Mouse (Mus musculus): ENCODE measurements at regions not wholly inside any gene's neighbourhood (a gene's known extent, or its start where the extent isn't known, plus 50 kb on each side); places are given as distances from the start of the nearest gene placed in this dataset.

DNA sequence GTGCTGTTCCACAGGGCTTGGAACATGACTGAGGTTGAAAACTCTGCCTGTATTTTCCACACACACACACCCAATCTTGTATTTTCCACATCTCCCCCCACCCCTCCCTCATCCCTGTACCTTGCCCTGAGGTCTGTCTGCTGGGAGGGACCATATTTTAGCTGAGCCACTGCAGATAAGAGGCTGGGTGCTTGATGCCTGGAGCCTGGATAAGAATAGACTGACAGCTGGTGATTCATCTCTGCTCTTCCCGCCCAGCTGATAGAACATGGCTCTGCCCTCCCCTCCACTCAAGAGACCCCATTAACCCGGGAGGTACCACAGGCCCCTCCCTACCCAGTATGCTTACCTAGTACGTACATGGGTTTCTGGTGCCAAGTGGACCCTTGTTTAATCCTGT is 132.3 kb downstream of the Tbx5 start:
- Histone ChIP-seq H3K27me3 (ENCODE audit: control insufficient read depth, insufficient read depth, low read length) (no peaks in the 10 kb centered on the region), H3K27ac (ENCODE audit: control insufficient read depth, insufficient read depth, low read length) (no peak overlapping the region), H3K36me3 (ENCODE audit: control insufficient read depth, insufficient read depth, low read length) (no peaks in the 10 kb centered on the region), H3K4me1 (replicated peaks; ENCODE audit: control insufficient read depth, insufficient read depth, low read length) (no peaks in the 10 kb centered on the region), H3K4me3 (ENCODE audit: control insufficient read depth, insufficient read depth, low read length) (no peak overlapping the region)
- TF ChIP-seq CTCF (IDR thresholded peaks at IDR 0.05; ENCODE audit: borderline replicate concordance, control insufficient read depth, extremely low read depth, insufficient read depth, low read length, poor library complexity), result no peak
- TF ChIP-seq POLR2A (IDR thresholded peaks at IDR 0.05; ENCODE audit: control insufficient read depth, extremely low read depth, insufficient read depth, low read length, poor library complexity), result no peak
- no peak for DNase-seq
- 67% methylated on average over 3 of the region's 3 CpGs for WGBS

GRCm38 (mm10) chr5:119971286-119971685 is 138.8 kb downstream of the Tbx5 start:
- no peaks in the 10 kb centered on the region for H3K36me3 ChIP-seq (ENCODE audit: control insufficient read depth, insufficient read depth, low read length)
- WGBS, result 94% methylated on average over 16 of the region's 16 CpGs
- H3K27me3 ChIP-seq (ENCODE audit: control insufficient read depth, insufficient read depth, low read length), result no peaks in the 10 kb centered on the region
- no peaks in the 10 kb centered on the region for H3K4me1 ChIP-seq (replicated peaks; ENCODE audit: control insufficient read depth, insufficient read depth, low read length)
- DNase-seq, result no peak
- no peak overlapping the region for H3K4me3 ChIP-seq (ENCODE audit: control insufficient read depth, insufficient read depth, low read length)
- TF ChIP-seq POLR2A (IDR thresholded peaks at IDR 0.05; ENCODE audit: control insufficient read depth, extremely low read depth, insufficient read depth, low read length, poor library complexity) (no peak), CTCF (IDR thresholded peaks at IDR 0.05; ENCODE audit: borderline replicate concordance, control insufficient read depth, extremely low read depth, insufficient read depth, low read length, poor library complexity) (no peak)
- H3K27ac ChIP-seq (ENCODE audit: control insufficient read depth, insufficient read depth, low read length), result no peak overlapping the region

- WGBS, result 63% methylated on average over 24 of the region's 24 CpGs
- DNase-seq, result no peak
- Histone ChIP-seq H3K27me3 (ENCODE audit: control insufficient read depth, insufficient read depth, low read length) (no peaks in the 10 kb centered on the region), H3K36me3 (ENCODE audit: control insufficient read depth, insufficient read depth, low read length) (no peaks in the 10 kb centered on the region), H3K4me3 (ENCODE audit: control insufficient read depth, insufficient read depth, low read length) (no peak overlapping the region), H3K27ac (ENCODE audit: control insufficient read depth, insufficient read depth, low read length) (no peak overlapping the region), H3K4me1 (replicated peaks; ENCODE audit: control insufficient read depth, insufficient read depth, low read length) (no peaks in the 10 kb centered on the region)
- TF ChIP-seq POLR2A (IDR thresholded peaks at IDR 0.05; ENCODE audit: control insufficient read depth, extremely low read depth, insufficient read depth, low read length, poor library complexity) (no peak), CTCF (IDR thresholded peaks at IDR 0.05; ENCODE audit: borderline replicate concordance, control insufficient read depth, extremely low read depth, insufficient read depth, low read length, poor library complexity) (no peak)
These were observed 140.5 kb downstream of the Tbx5 start for GRCm38 (mm10) chr5:119972802-119973437.

DNA sequence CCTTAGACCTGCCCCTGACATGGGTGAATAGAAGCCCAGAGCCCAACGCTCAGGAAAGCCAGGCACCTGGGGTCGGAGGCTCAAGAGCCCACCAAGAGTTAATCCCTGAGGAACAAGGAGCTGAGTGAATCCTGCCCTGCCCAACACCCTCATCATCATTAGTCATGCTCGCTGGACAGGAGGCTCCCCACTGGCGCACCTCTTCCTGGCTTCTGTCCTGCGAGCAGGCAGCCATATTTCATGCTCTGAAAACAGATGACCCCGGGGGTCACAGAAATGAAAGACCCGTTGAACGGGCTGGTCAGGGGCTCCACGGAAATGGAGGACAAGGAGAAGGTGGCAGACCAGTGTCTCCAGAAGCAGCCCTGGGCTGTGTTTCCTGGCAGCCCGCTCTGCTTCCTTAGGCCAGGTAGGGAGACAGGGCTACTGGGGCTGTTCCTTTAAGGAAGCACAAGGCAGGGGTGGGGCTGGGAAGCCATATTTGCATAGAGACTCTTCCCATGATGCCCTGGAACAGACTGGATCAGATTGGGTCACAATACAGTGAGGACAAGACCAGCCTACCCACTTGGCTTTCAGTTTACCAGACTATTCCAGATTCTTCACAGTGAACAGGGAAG is 138.1 kb upstream of the Rbm19 start:
- no peak for DNase-seq
- Histone ChIP-seq H3K36me3 (ENCODE audit: control insufficient read depth, insufficient read depth, low read length) (no peaks in the 10 kb centered on the region), H3K4me1 (replicated peaks; ENCODE audit: control insufficient read depth, insufficient read depth, low read length) (no peaks in the 10 kb centered on the region), H3K27ac (ENCODE audit: control insufficient read depth, insufficient read depth, low read length) (no peak overlapping the region), H3K4me3 (ENCODE audit: control insufficient read depth, insufficient read depth, low read length) (no peak overlapping the region), H3K27me3 (ENCODE audit: control insufficient read depth, insufficient read depth, low read length) (no peaks in the 10 kb centered on the region)
- 75% methylated on average over 10 of the region's 10 CpGs for WGBS
- no peak for TF ChIP-seq POLR2A (IDR thresholded peaks at IDR 0.05; ENCODE audit: control insufficient read depth, extremely low read depth, insufficient read depth, low read length, poor library complexity)
- TF ChIP-seq CTCF (IDR thresholded peaks at IDR 0.05; ENCODE audit: borderline replicate concordance, control insufficient read depth, extremely low read depth, insufficient read depth, low read length, poor library complexity), result no peak

DNA sequence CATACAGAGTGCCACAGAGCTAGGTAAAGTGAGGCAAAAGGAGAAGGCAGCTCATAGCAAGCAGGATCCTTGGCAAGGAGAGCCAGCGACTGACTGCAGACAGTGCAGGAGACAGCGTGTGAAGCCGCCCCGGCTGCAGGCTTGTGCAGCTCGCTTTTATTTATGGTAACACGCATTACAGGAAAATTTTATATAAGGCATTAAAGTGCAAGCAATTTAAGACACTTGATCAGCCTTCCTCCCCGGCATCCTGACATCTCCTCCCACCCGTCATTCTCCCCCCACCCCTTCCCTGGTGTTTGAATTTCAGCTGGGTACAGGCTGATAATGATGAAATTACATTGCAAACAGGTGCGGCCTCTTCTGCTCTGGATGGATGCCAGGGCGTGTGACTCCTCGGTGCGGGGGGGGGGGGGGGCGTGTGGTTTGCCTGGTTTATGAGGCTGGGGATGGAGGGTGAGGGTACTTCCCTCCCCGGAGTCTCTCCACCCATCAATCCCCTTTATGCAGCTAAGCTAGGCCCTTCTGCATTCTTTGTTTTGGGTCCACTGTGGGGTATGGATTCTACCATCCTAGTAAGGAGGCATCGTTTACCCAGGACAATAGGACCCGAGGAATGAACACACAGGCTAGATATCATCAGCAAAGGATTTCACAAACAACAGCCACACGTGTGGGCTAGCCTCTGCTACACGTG is 135.0 kb upstream of the Rbm19 start:
- H3K4me3 ChIP-seq (ENCODE audit: control insufficient read depth, insufficient read depth, low read length), result no peak overlapping the region
- WGBS, result 32% methylated on average over 18 of the region's 18 CpGs
- no peaks in the 10 kb centered on the region for H3K27me3 ChIP-seq (ENCODE audit: control insufficient read depth, insufficient read depth, low read length)
- TF ChIP-seq POLR2A (IDR thresholded peaks at IDR 0.05; ENCODE audit: control insufficient read depth, extremely low read depth, insufficient read depth, low read length, poor library complexity), result no peak
- no peak for TF ChIP-seq CTCF (IDR thresholded peaks at IDR 0.05; ENCODE audit: borderline replicate concordance, control insufficient read depth, extremely low read depth, insufficient read depth, low read length, poor library complexity)
- no peak for DNase-seq
- H3K36me3 ChIP-seq (ENCODE audit: control insufficient read depth, insufficient read depth, low read length), result no peaks in the 10 kb centered on the region
- H3K4me1 ChIP-seq (replicated peaks; ENCODE audit: control insufficient read depth, insufficient read depth, low read length), result no peaks in the 10 kb centered on the region
- H3K27ac ChIP-seq (ENCODE audit: control insufficient read depth, insufficient read depth, low read length), result no peak overlapping the region

- H3K27ac ChIP-seq (ENCODE audit: control insufficient read depth, insufficient read depth, low read length), result no peak overlapping the region
- no peak overlapping the region for H3K4me3 ChIP-seq (ENCODE audit: control insufficient read depth, insufficient read depth, low read length)
- 51% methylated on average over 7 of the region's 7 CpGs for WGBS
- H3K27me3 ChIP-seq (ENCODE audit: control insufficient read depth, insufficient read depth, low read length), result no peaks in the 10 kb centered on the region
- no peaks in the 10 kb centered on the region for H3K36me3 ChIP-seq (ENCODE audit: control insufficient read depth, insufficient read depth, low read length)
- no peaks in the 10 kb centered on the region for H3K4me1 ChIP-seq (replicated peaks; ENCODE audit: control insufficient read depth, insufficient read depth, low read length)
- no peak for TF ChIP-seq CTCF (IDR thresholded peaks at IDR 0.05; ENCODE audit: borderline replicate concordance, control insufficient read depth, extremely low read depth, insufficient read depth, low read length, poor library complexity)
- no peak for TF ChIP-seq POLR2A (IDR thresholded peaks at IDR 0.05; ENCODE audit: control insufficient read depth, extremely low read depth, insufficient read depth, low read length, poor library complexity)
- DNase-seq, result no peak
These were observed 132.1 kb upstream of the Rbm19 start for GRCm38 (mm10) chr5:119984206-119984605.

Data from thymus, adult 2 months (tissue).